Mouse (Mus musculus) kidney, embryonic 14.5 days (tissue): ENCODE data around the gene Pus7l. TPM values are rescaled to one million over a fixed set of nuclear protein-coding genes. Genes with fewer than 3 reads are reported as not detected.

Experiments used
- ATAC-seq: fragments of 200-750 bp; cut with Nextera tagmentation; 2 replicates; pipeline ENCODE4 v1.8.0; 2017; ENCODE audit warnings: moderate number of reproducible peaks, mild to moderate bottlenecking, moderate TSS enrichment, moderate library complexity; ENCODE audit not compliant: low FRiP score, low TSS enrichment
- H3K27ac ChIP-seq: fragments of 300-500 bp; sonication (generic); 2 replicates; pipeline ENCODE4 v1.5.1; 2014; ENCODE audit warnings: low read depth, mild to moderate bottlenecking, low read length, moderate library complexity, mixed read lengths
- H3K27me3 ChIP-seq: fragments of 300-500 bp; sonication (generic); 2 replicates; pipeline ENCODE4 v1.6.1; 2014; ENCODE audit warnings: mild to moderate bottlenecking, low read length; ENCODE audit not compliant: control insufficient read depth, insufficient read depth
- H3K36me3 ChIP-seq: fragments of 300-500 bp; sonication (generic); 2 replicates; pipeline ENCODE4 v1.6.1; 2014; ENCODE audit warnings: low read length, mixed read lengths; ENCODE audit not compliant: control insufficient read depth, insufficient read depth
- H3K4me1 ChIP-seq: fragments of 300-500 bp; sonication (generic); 2 replicates; pipeline ENCODE4 v1.6.1; 2014; ENCODE audit warnings: low read length, mixed read lengths; ENCODE audit not compliant: control insufficient read depth, insufficient read depth
- H3K4me2 ChIP-seq: fragments of 300-500 bp; sonication (generic); replicated peaks from 2 replicates; pipeline ENCODE4 v1.6.1; 2014; ENCODE audit warnings: low read depth, mild to moderate bottlenecking, low read length
- H3K4me3 ChIP-seq: fragments of 300-500 bp; sonication (generic); 2 replicates; pipeline ENCODE4 v1.5.1; 2014; ENCODE audit warnings: mild to moderate bottlenecking, low read length
- H3K9ac ChIP-seq: fragments of 300-500 bp; sonication (generic); 2 replicates; pipeline ENCODE4 v1.6.1; 2014; ENCODE audit warnings: low read depth, mild to moderate bottlenecking, low read length, moderate library complexity
- H3K9me3 ChIP-seq: fragments of 300-500 bp; sonication (generic); 2 replicates; pipeline ENCODE4 v1.6.1; 2016; ENCODE audit warnings: low read length; ENCODE audit not compliant: control insufficient read depth
- WGBS: fragments of 180-500 bp; shearing (Covaris S2); extraction: QIAGEN DNeasy Blood & Tissue Kit; methylation state at CpG from one replicate; pipeline ENCODE4 v1.1.7; 2014; 5-methylcytosine and 5-hydroxymethylcytosine counted together
- polyA plus RNA-seq: library from polyadenylated mRNA; unstranded; fragments of >200 nt; fragmentation: Nextera tagmentation; extraction: Ambion mirVana; gene quantifications from 2 replicates; pipeline ENCODE4 v1.2.1, GENCODE M21; 2014

Gene Pus7l
- polyA plus RNA-seq, 1 experiment from 2014 or later: 11.4 TPM

- Histone ChIP-seq H3K4me3 (no peak overlapping the region), H3K4me2 (no peak overlapping the region), H3K4me1 (0 out of 2 replicates have a peak, but pooled peaks cover 2% of the 10 kb centered on the region), H3K36me3 (no peaks in the 10 kb centered on the region), H3K9me3 (no peaks in the 10 kb centered on the region), H3K27me3 (no peaks in the 10 kb centered on the region), H3K27ac (no peak overlapping the region), H3K9ac (no peak overlapping the region)
- ATAC-seq: no peak
- 89% methylated on average over 4 of the region's 4 CpGs for WGBS
Observed at GRCm38 (mm10) chr15:94544844-94545243, 1.5 kb upstream of the Pus7l start.

- H3K4me3 ChIP-seq: peak overlapping the region; percentile 74
- 44% methylated on average over 9 of the region's 9 CpGs for WGBS
- no peaks in the 10 kb centered on the region for H3K9me3 ChIP-seq
- peak overlapping the region; percentile 72 for H3K4me2 ChIP-seq
- 0 out of 2 replicates have a peak, but pooled peaks cover 2% of the 10 kb centered on the region for H3K4me1 ChIP-seq
- H3K27ac ChIP-seq: peak overlapping the region; percentile 85; the same call in 1 of the 2 replicates
- H3K9ac ChIP-seq: peak overlapping the region; percentile 76
- H3K27me3 ChIP-seq: no peaks in the 10 kb centered on the region
- H3K36me3 ChIP-seq: no peaks in the 10 kb centered on the region
- no peak for ATAC-seq
Observed at GRCm38 (mm10) chr15:94544052-94544636, 797 bp upstream of the Pus7l start.

- Histone ChIP-seq H3K9ac (peak overlapping the region; percentile 76), H3K4me1 (0 out of 2 replicates have a peak, but pooled peaks cover 2% of the 10 kb centered on the region), H3K27me3 (no peaks in the 10 kb centered on the region), H3K4me3 (peak overlapping the region; percentile 74), H3K4me2 (peak overlapping the region; percentile 72), H3K9me3 (no peaks in the 10 kb centered on the region), H3K36me3 (no peaks in the 10 kb centered on the region), H3K27ac (peak overlapping the region; percentile 65)
- WGBS: 19% methylated on average over 12 of the region's 22 CpGs
- peak; percentile 88 for ATAC-seq
Observed at GRCm38 (mm10) chr15:94542567-94543408, 559 bp downstream of the Pus7l start.

GRCm38 (mm10) chr15:94539296-94539695 is 4.1 kb downstream of the Pus7l start:
- H3K27me3 ChIP-seq: no peaks in the 10 kb centered on the region
- H3K4me1 ChIP-seq: 0 out of 2 replicates have a peak, but pooled peaks cover 2% of the 10 kb centered on the region
- no peaks in the 10 kb centered on the region for H3K36me3 ChIP-seq
- 92% methylated on average over 3 of the region's 3 CpGs for WGBS
- H3K4me3 ChIP-seq: no peak overlapping the region
- H3K27ac ChIP-seq: no peak overlapping the region
- H3K4me2 ChIP-seq: no peak overlapping the region
- H3K9me3 ChIP-seq: no peaks in the 10 kb centered on the region
- no peak overlapping the region for H3K9ac ChIP-seq
- no peak for ATAC-seq

GRCm38 (mm10) chr15:94535521-94535920 is 7.8 kb downstream of the Pus7l start:
- peaks cover 5% of the 10 kb centered on the region for H3K36me3 ChIP-seq
- H3K4me3 ChIP-seq: no peak overlapping the region
- no peak overlapping the region for H3K27ac ChIP-seq
- WGBS: 88% methylated on average over 7 of the region's 7 CpGs
- H3K9me3 ChIP-seq: no peaks in the 10 kb centered on the region
- H3K27me3 ChIP-seq: no peaks in the 10 kb centered on the region
- no peaks in the 10 kb centered on the region for H3K4me1 ChIP-seq
- ATAC-seq: no peak
- no peak overlapping the region for H3K4me2 ChIP-seq
- no peak overlapping the region for H3K9ac ChIP-seq

- Histone ChIP-seq H3K9me3 (no peaks in the 10 kb centered on the region), H3K4me3 (no peak overlapping the region), H3K27me3 (no peaks in the 10 kb centered on the region), H3K4me2 (no peak overlapping the region), H3K36me3 (peaks cover 8% of the 10 kb centered on the region), H3K9ac (no peak overlapping the region), H3K4me1 (no peaks in the 10 kb centered on the region), H3K27ac (no peak overlapping the region)
- WGBS: 92% methylated on average over 6 of the region's 6 CpGs
- ATAC-seq: no peak
Observed at GRCm38 (mm10) chr15:94532956-94533355, 10.4 kb downstream of the Pus7l start.

GRCm38 (mm10) chr15:94532306-94532705 is 11.0 kb downstream of the Pus7l start:
- Histone ChIP-seq H3K4me1 (no peaks in the 10 kb centered on the region), H3K9me3 (no peaks in the 10 kb centered on the region), H3K4me2 (no peak overlapping the region), H3K27ac (no peak overlapping the region), H3K27me3 (no peaks in the 10 kb centered on the region), H3K36me3 (peaks cover 12% of the 10 kb centered on the region), H3K4me3 (no peak overlapping the region), H3K9ac (no peak overlapping the region)
- WGBS: 94% methylated on average over 5 of the region's 5 CpGs
- no peak for ATAC-seq

- Histone ChIP-seq H3K36me3 (peaks cover 18% of the 10 kb centered on the region), H3K4me1 (no peaks in the 10 kb centered on the region), H3K4me3 (no peak overlapping the region), H3K27me3 (no peaks in the 10 kb centered on the region), H3K4me2 (no peak overlapping the region), H3K9me3 (no peaks in the 10 kb centered on the region), H3K27ac (no peak overlapping the region), H3K9ac (no peak overlapping the region)
- 86% methylated on average over 3 of the region's 3 CpGs for WGBS
- no peak for ATAC-seq
Observed at GRCm38 (mm10) chr15:94530519-94530918, 12.8 kb downstream of the Pus7l start.

GRCm38 (mm10) chr15:94524956-94525355 is 18.4 kb downstream of the Pus7l start:
- H3K4me1 ChIP-seq: no peaks in the 10 kb centered on the region; the same call in 1 of the 2 replicates

More at GRCm38 (mm10) chr15:94524956-94525355, 18.4 kb downstream of the Pus7l start:
- H3K9ac ChIP-seq: no peak overlapping the region
- H3K27me3 ChIP-seq: no peaks in the 10 kb centered on the region
- no peak overlapping the region for H3K4me2 ChIP-seq
- no peak for ATAC-seq
- H3K4me3 ChIP-seq: no peak overlapping the region
- H3K27ac ChIP-seq: no peak overlapping the region
- WGBS: 75% methylated on average over 12 of the region's 12 CpGs
- H3K9me3 ChIP-seq: no peaks in the 10 kb centered on the region
- H3K36me3 ChIP-seq: peaks cover 13% of the 10 kb centered on the region; the same call in 1 of the 2 replicates
